Mouse (Mus musculus) cerebellum, adult 2 months (tissue): ENCODE data around the gene Elob. TPM values are rescaled to one million over a fixed set of nuclear protein-coding genes. Genes with fewer than 3 reads are reported as not detected.

Experiments
- DNase-seq, 2 experiments: peaks; one replicate each; pipeline ENCODE4 v3.0.0; 2021
- H3K27ac ChIP-seq: fragments of 200-500 bp; 2 replicates; pipeline ENCODE4 v1.5.1; 2012; ENCODE audit warnings: low read length, control low read depth, inconsistent platforms; ENCODE audit not compliant: insufficient read depth
- H3K27me3 ChIP-seq: fragments of 200-500 bp; 2 replicates; pipeline ENCODE4 v1.6.1; 2012; ENCODE audit warnings: inconsistent platforms, mild to moderate bottlenecking, low read length, moderate library complexity; ENCODE audit not compliant: control insufficient read depth, insufficient read depth
- H3K4me1 ChIP-seq: fragments of 200-500 bp; 2 replicates; pipeline ENCODE4 v1.6.1; 2011; ENCODE audit warnings: low read length; ENCODE audit not compliant: control insufficient read depth, insufficient read depth
- H3K4me3 ChIP-seq: fragments of 200-500 bp; replicated peaks from 2 replicates; pipeline ENCODE3; 2011; ENCODE audit warnings: mild to moderate bottlenecking, low read depth, low read length, control low read depth; ENCODE audit not compliant: insufficient read depth
- CTCF ChIP-seq: fragments of 200-500 bp; IDR thresholded peaks from 2 replicates; pipeline ENCODE4 v1.5.1; 2011; ENCODE audit warnings: low read depth, mild to moderate bottlenecking, control low read depth, low read length, moderate library complexity, borderline replicate concordance; ENCODE audit not compliant: insufficient read depth
- POLR2A ChIP-seq: fragments of 200-500 bp; IDR thresholded peaks from 2 replicates; pipeline ENCODE4 v1.6.1; 2011; ENCODE audit warnings: low read length, control low read depth, borderline replicate concordance; ENCODE audit not compliant: insufficient read depth
- WGBS: fragments of 180-500 bp; shearing (Covaris S2); methylation state at CpG from one replicate; pipeline ENCODE4 v1.1.7; 2018; 5-methylcytosine and 5-hydroxymethylcytosine counted together
- polyA plus RNA-seq: library from polyadenylated mRNA; depleted of rRNA; stranded (reverse); fragments of >200 nt; gene quantifications from 2 replicates; pipeline ENCODE4 v1.2.3, GENCODE M21; 2012

The Elob gene
- polyA plus RNA-seq, 1 experiment, result 628 TPM

- no peak overlapping the region for H3K4me3 ChIP-seq
- 92% methylated on average over 2 of the region's 2 CpGs for WGBS
- no peak for TF ChIP-seq CTCF
- TF ChIP-seq POLR2A, result no peak
- DNase-seq, result no peak
- no peak overlapping the region for H3K27ac ChIP-seq
- H3K27me3 ChIP-seq, result no peaks in the 10 kb centered on the region
- no peaks in the 10 kb centered on the region for H3K4me1 ChIP-seq
These were observed 29.0 kb upstream of the Elob start for GRCm38 (mm10) chr17:23857913-23858312.

- WGBS, result 79% methylated on average over 6 of the region's 6 CpGs
- no peak overlapping the region for H3K27ac ChIP-seq
- H3K4me1 ChIP-seq, result no peaks in the 10 kb centered on the region
- no peaks in the 10 kb centered on the region for H3K27me3 ChIP-seq
- no peak overlapping the region for H3K4me3 ChIP-seq
- TF ChIP-seq POLR2A (no peak), CTCF (no peak)
- DNase-seq, result no peak
These were observed 28.3 kb upstream of the Elob start for GRCm38 (mm10) chr17:23857193-23857592.

GRCm38 (mm10) chr17:23854229-23854765 is 25.4 kb upstream of the Elob start:
- DNase-seq, result no peak

GRCm38 (mm10) chr17:23853292-23853691 is 24.4 kb upstream of the Elob start:
- no peak for DNase-seq
- TF ChIP-seq POLR2A (no peak), CTCF (peak; percentile 35; the same call in 1 of the 2 replicates)
- H3K4me1 ChIP-seq, result no peaks in the 10 kb centered on the region
- 23% methylated on average over 5 of the region's 5 CpGs for WGBS
- no peak overlapping the region for H3K4me3 ChIP-seq
- no peak overlapping the region for H3K27ac ChIP-seq
- H3K27me3 ChIP-seq, result no peaks in the 10 kb centered on the region

More at GRCm38 (mm10) chr17:23854229-23854765, 25.4 kb upstream of the Elob start:
- WGBS, result 86% methylated on average over 10 of the region's 10 CpGs
- no peaks in the 10 kb centered on the region for H3K4me1 ChIP-seq
- H3K4me3 ChIP-seq, result no peak overlapping the region
- H3K27me3 ChIP-seq, result no peaks in the 10 kb centered on the region
- no peak overlapping the region for H3K27ac ChIP-seq
- TF ChIP-seq POLR2A (no peak), CTCF (no peak)

- Histone ChIP-seq H3K4me3 (no peak overlapping the region), H3K27me3 (no peaks in the 10 kb centered on the region), H3K27ac (no peak overlapping the region), H3K4me1 (no peaks in the 10 kb centered on the region)
- DNase-seq, result peak in 1 of 2 experiments; percentile 63
- TF ChIP-seq POLR2A (no peak), CTCF (peak; percentile 71)
- WGBS, result 62% methylated on average over 18 of the region's 19 CpGs
These were observed 22.2 kb upstream of the Elob start for GRCm38 (mm10) chr17:23850853-23851749.

GRCm38 (mm10) chr17:23850028-23850427 is 21.1 kb upstream of the Elob start:
- TF ChIP-seq POLR2A, result no peak
- no peak for TF ChIP-seq CTCF
- no peak overlapping the region for H3K4me3 ChIP-seq
- no peaks in the 10 kb centered on the region for H3K27me3 ChIP-seq
- no peak overlapping the region for H3K27ac ChIP-seq
- no peaks in the 10 kb centered on the region for H3K4me1 ChIP-seq
- WGBS, result 66% methylated on average over 2 of the region's 2 CpGs
- no peak for DNase-seq

- peak; percentile 61 to 67 for DNase-seq
- WGBS, result 18% methylated on average over 19 of the region's 19 CpGs
- Histone ChIP-seq H3K4me1 (no peaks in the 10 kb centered on the region), H3K27ac (no peak within 1 kb of the TSS), H3K27me3 (no peaks in the 10 kb centered on the region), H3K4me3 (peak within 1 kb of the TSS; percentile 9)
- TF ChIP-seq CTCF (peak; percentile 60; the same call in 1 of the 2 replicates), POLR2A (no peak)
These were observed 14.9 kb upstream of the Elob start, which contains the start of the genes Prss32 and Prss41 for GRCm38 (mm10) chr17:23843812-23844273. TSS of gene Prss32 (plus strand) at chr17:23843855. TSS of gene Prss41 (minus strand) at chr17:23844172.
